Mouse (Mus musculus) midbrain, postnatal 0 days (tissue): Measurements from ENCODE around the gene Avil. TPM values are rescaled to one million over a fixed set of nuclear protein-coding genes. Genes with fewer than 3 reads are reported as not detected.
A peak's percentile ranks its signal among the peaks of the same experiment; 100 is the strongest.

Experiments
- ATAC-seq: fragments of 200-750 bp; cut with Nextera tagmentation; 2 replicates; pipeline ENCODE4 v1.8.0; 2017; ENCODE audit warnings: moderate number of reproducible peaks, mild to moderate bottlenecking, moderate TSS enrichment, moderate library complexity; ENCODE audit not compliant: low FRiP score
- DNase-seq: peaks from one replicate; pipeline ENCODE4 v3.0.0-alpha.2; 2015; ENCODE audit warnings: low spot score
- H3K27ac ChIP-seq: fragments of 300-500 bp; sonication (generic); 2 replicates; pipeline ENCODE4 v1.5.1; 2014; ENCODE audit warnings: low read depth, mild to moderate bottlenecking, low read length, mixed read lengths
- H3K27me3 ChIP-seq: fragments of 300-500 bp; sonication (generic); 2 replicates; pipeline ENCODE4 v1.6.1; 2014; ENCODE audit warnings: low read length, control low read depth, mixed read lengths; ENCODE audit not compliant: insufficient read depth
- H3K36me3 ChIP-seq: fragments of 300-500 bp; sonication (generic); 2 replicates; pipeline ENCODE4 v1.6.1; 2014; ENCODE audit warnings: low read length, control low read depth, mixed read lengths; ENCODE audit not compliant: insufficient read depth
- H3K4me1 ChIP-seq: fragments of 300-500 bp; sonication (generic); 2 replicates; pipeline ENCODE4 v1.6.1; 2014; ENCODE audit warnings: mild to moderate bottlenecking, control low read depth, antibody characterized with exemption, low read length, mixed read lengths; ENCODE audit not compliant: insufficient read depth
- H3K4me2 ChIP-seq: fragments of 300-500 bp; sonication (generic); 2 replicates; pipeline ENCODE4 v1.6.1; 2014; ENCODE audit warnings: low read depth, mild to moderate bottlenecking, low read length, mixed read lengths; ENCODE audit not compliant: poor library complexity, severe bottlenecking
- H3K4me3 ChIP-seq: fragments of 300-500 bp; sonication (generic); 2 replicates; pipeline ENCODE4 v1.5.1; 2014; ENCODE audit warnings: low read depth, mild to moderate bottlenecking, low read length, moderate library complexity
- H3K9ac ChIP-seq: fragments of 300-500 bp; sonication (generic); replicated peaks from 2 replicates; pipeline ENCODE4 v1.6.1; 2014; ENCODE audit warnings: mild to moderate bottlenecking, low read length, moderate library complexity, mixed read lengths; ENCODE audit not compliant: poor library complexity, severe bottlenecking
- H3K9me3 ChIP-seq: fragments of 300-500 bp; sonication (generic); 2 replicates; pipeline ENCODE4 v1.6.1; 2016; ENCODE audit warnings: low read length, control low read depth
- CTCF ChIP-seq: IDR thresholded peaks from 2 replicates; pipeline ENCODE4 v1.5.1; 2016; ENCODE audit warnings: antibody characterized with exemption, mild to moderate bottlenecking
- WGBS: fragments of 180-500 bp; shearing (Covaris S2); extraction: QIAGEN DNeasy Blood & Tissue Kit; methylation state at CpG from one replicate; pipeline ENCODE4 v1.1.7; 2014; 5-methylcytosine and 5-hydroxymethylcytosine counted together
- polyA plus RNA-seq: library from polyadenylated mRNA; unstranded; fragments of >200 nt; fragmentation: Nextera tagmentation; extraction: Ambion mirVana; gene quantifications from 2 replicates; pipeline ENCODE4 v1.2.1, GENCODE M21; 2015
- total RNA-seq: library from RNA; depleted of rRNA; stranded (reverse); fragments of >200 nt; gene quantifications from 2 replicates; pipeline ENCODE4 v1.2.3, GENCODE M21; 2014; rRNA removed

Avil gene
- total RNA-seq (0.90 and 2.0 TPM in 2 replicates), polyA plus RNA-seq (1.2 and 1.3 TPM in 2 replicates)

DNA sequence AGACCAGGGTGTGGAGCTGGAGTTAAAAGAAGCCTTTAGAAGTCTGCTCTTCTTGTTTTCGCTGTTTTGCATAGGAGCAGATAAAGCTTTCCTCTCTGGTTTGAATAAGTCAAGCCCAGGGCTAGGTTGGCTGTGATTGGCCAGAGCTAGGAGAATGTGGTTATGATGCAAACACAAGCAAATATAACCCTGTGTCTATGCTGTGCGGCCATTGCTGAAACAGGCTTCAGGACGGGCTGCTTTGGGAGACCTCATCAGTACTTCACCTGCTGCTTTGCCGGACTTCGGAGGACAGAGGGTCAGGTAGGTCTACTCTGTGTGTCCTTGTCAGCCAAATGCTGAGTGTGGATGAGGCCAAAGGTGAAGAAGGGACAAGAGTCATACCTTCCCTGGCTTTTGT, at the start of gene Avil:
Gene Avil, plus strand, starts transcription at position 181 of the 400 bp plus-strand sequence.
- TF ChIP-seq CTCF: no peak
- ATAC-seq (no peak), DNase-seq (no peak)
- WGBS: 87% methylated on average over 5 of the region's 5 CpGs
- Histone ChIP-seq H3K4me2 (no peak within 1 kb of the TSS), H3K4me3 (no peak within 1 kb of the TSS), H3K36me3 (peaks cover 11% of the 10 kb centered on the region), H3K9me3 (no peaks in the 10 kb centered on the region), H3K4me1 (no peaks in the 10 kb centered on the region), H3K9ac (no peak within 1 kb of the TSS), H3K27ac (no peak within 1 kb of the TSS), H3K27me3 (no peaks in the 10 kb centered on the region)

DNA sequence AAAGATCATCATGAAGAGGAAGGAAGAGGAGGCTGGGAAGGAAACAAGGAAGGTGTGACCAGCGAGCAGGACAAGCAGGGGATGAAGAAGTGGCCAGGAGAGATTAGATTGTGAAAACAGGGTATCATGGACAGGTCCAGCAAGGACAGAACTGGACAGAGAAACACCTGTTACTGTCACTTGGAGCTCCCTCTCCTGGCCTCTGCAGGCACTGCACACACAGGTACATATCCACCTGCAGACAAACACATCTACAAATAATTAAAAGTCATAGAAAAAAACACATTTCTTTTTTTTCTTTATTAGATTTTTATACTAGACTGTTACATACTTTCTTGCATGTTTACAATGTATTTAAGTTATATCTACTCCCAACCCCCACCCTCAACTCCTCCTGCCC, 48.1 kb upstream of the Avil start:
- H3K27ac ChIP-seq: no peak overlapping the region
- 95% methylated on average over 1 of the region's 1 CpGs for WGBS
- H3K4me2 ChIP-seq: no peak overlapping the region
- no peaks in the 10 kb centered on the region for H3K36me3 ChIP-seq
- ATAC-seq: no peak
- H3K9ac ChIP-seq: no peak overlapping the region
- DNase-seq: no peak
- H3K4me1 ChIP-seq: peaks cover 6% of the 10 kb centered on the region
- H3K4me3 ChIP-seq: no peak overlapping the region
- TF ChIP-seq CTCF: no peak
- no peaks in the 10 kb centered on the region for H3K9me3 ChIP-seq
- no peaks in the 10 kb centered on the region; the same call in 1 of the 2 replicates for H3K27me3 ChIP-seq

DNA sequence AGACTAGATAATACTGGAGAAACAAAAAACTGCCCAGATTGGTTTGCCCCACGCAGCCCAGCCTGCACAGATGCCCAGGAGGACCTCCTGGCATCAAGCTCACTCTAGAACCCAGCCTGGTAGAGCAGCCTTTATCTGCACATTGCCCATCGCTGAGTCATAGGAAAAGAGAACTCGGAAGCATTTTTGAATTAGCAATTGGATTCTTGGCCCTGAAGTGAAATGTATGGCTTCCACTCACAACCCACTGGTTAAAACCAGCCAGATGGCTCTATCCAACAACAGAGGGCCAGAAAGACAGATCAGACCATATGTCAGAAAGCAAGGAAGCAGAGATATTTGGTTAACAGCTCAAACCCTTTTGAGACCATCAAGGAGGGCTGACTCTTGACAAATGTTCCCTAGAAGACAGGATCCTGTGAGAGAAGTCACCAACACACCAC, 47.5 kb upstream of the Avil start:
- TF ChIP-seq CTCF: no peak
- no peaks in the 10 kb centered on the region for H3K36me3 ChIP-seq
- no peaks in the 10 kb centered on the region for H3K9me3 ChIP-seq
- DNase-seq (no peak), ATAC-seq (no peak)
- WGBS: 85% methylated on average over 3 of the region's 3 CpGs
- peaks cover 11% of the 10 kb centered on the region for H3K4me1 ChIP-seq
- no peak overlapping the region for H3K27ac ChIP-seq
- H3K4me2 ChIP-seq: no peak overlapping the region
- no peaks in the 10 kb centered on the region; the same call in 1 of the 2 replicates for H3K27me3 ChIP-seq
- no peak overlapping the region for H3K9ac ChIP-seq
- no peak overlapping the region for H3K4me3 ChIP-seq

DNA sequence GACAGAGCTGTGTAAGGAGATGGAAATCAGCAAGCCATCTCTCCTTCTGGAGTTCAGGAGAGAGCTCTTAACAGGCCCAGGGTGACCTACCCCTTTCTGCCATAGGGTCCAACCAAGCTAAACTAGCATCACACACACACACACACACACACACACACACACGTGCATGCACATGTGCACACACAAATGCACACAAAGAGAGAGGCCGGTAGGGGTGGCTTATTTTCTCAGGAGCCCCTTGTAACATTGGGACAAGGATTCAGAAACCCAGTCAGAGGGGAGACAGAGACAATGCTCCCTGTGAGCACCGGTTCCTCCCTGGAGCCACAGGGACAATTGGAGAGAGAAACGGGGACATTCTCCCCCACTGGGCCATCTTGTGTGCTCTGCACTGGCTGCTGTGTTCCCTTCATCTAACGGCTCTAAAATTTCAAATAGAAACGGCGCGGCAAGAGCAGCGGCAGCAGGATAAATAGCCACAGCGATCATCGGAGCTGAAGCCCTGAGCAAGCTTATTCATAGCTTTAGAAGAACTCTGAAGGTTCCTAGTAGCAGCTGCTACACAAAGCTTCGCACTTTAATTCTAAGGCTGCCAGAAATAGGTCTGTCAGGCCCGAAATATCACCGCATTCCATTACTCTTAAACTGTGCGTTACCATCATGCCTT, 43.7 kb upstream of the Avil start:
- no peaks in the 10 kb centered on the region for H3K9me3 ChIP-seq
- peak overlapping the region; percentile 36 for H3K4me2 ChIP-seq
- H3K4me3 ChIP-seq: no peak overlapping the region
- peaks cover 7% of the 10 kb centered on the region; the same call in 1 of the 2 replicates for H3K27me3 ChIP-seq
- DNase-seq (peak; percentile 53), ATAC-seq (0 out of 2 replicates have a peak, but pooled peaks have one; percentile 3)
- WGBS: 3% methylated on average over 15 of the region's 15 CpGs
- peak overlapping the region; percentile 78 for H3K27ac ChIP-seq
- no peak for TF ChIP-seq CTCF
- H3K36me3 ChIP-seq: no peaks in the 10 kb centered on the region
- H3K4me1 ChIP-seq: peaks cover 11% of the 10 kb centered on the region
- H3K9ac ChIP-seq: peak overlapping the region; percentile 46; the same call in 1 of the 2 replicates

DNA sequence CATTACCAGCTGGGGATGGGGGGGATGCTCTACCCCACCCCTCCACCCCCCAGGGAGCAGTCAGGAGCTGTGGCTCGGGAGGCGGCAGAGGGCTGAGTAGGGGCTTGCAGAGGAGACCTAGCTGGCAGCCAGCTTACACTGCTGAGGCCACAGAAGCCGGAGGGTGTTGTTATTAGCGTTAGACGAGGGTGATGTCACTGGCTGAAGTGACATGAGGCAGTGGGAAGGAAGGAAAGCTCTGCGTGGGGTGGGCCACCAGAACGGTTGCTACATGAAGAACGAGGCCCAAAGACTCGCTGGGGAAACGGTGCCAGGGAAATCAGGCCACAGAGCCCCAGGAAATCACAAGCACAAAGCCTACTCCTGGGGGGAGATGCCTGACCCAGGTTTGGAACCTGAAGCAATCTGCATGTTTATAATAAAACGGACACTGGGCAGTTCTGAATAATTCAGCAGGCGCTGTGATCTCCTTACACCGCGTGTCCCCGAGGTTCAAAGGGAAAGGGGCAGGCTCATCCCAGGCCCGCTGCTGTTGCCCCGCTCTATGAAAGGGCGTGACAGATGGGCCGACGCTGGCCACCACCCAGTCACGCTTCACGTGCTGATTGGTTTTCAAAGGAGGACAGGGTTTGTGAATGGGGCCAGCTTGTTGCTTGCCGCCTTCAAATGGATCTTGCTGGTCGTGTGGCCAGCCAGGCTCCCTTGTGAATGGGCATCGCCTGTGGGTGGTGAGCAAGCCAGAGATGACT, 43.0 kb upstream of the Avil start:
- ATAC-seq: peak; percentile 87
- Histone ChIP-seq H3K27me3 (peaks cover 7% of the 10 kb centered on the region; the same call in 1 of the 2 replicates), H3K27ac (peak overlapping the region; percentile 78), H3K4me2 (peak overlapping the region; percentile 36), H3K4me1 (peaks cover 11% of the 10 kb centered on the region), H3K9me3 (no peaks in the 10 kb centered on the region), H3K36me3 (no peaks in the 10 kb centered on the region), H3K9ac (peak overlapping the region; percentile 46; the same call in 1 of the 2 replicates), H3K4me3 (no peak overlapping the region)
- 3% methylated on average over 25 of the region's 25 CpGs for WGBS
- peak; percentile 91 for DNase-seq
- TF ChIP-seq CTCF: no peak

DNA sequence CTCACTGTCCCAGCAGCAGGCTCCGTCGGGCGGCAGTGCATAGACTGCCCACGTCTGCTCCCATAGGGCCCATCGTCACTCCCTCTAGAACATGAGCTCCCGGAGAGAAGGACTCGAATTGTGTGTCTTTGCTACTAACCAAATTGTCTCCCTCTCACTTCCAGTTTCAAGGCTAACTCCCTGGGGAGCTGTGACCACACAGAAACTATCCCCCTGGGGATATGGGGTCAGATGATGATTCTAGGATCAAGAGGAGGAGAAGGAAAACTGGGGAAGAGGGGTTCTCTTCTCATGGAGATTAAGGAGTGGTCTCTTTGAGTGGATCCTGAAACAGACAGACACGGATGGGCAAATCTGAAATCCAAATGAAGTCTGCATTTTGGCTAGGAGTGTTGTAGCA, 40.0 kb upstream of the Avil start:
- Histone ChIP-seq H3K4me1 (peaks cover 11% of the 10 kb centered on the region), H3K36me3 (no peaks in the 10 kb centered on the region), H3K9ac (no peak overlapping the region), H3K27me3 (peaks cover 7% of the 10 kb centered on the region; the same call in 1 of the 2 replicates), H3K9me3 (no peaks in the 10 kb centered on the region), H3K4me2 (no peak overlapping the region), H3K4me3 (no peak overlapping the region), H3K27ac (no peak overlapping the region)
- WGBS: 82% methylated on average over 8 of the region's 8 CpGs
- ATAC-seq: no peak
- DNase-seq: no peak
- TF ChIP-seq CTCF: no peak
